Mouse (Mus musculus): ENCODE data around the gene Ddx54. TPM values are rescaled to one million over a fixed set of nuclear protein-coding genes. Genes with fewer than 3 reads are reported as not detected.

Ddx54 gene
- polyA plus RNA-seq, 1 experiment from 2014 or later: 38.4 TPM

GRCm38 (mm10) chr5:120578504-120579081 lies 33.9 kb upstream of the Ddx54 start:
- WGBS: 52% methylated on average over 12 of the region's 12 CpGs
- Histone ChIP-seq H3K9ac (ENCODE audit: low read depth, low read length) (peak overlapping the region; percentile 29; the same call in 1 of the 2 replicates), H3K9me3 (ENCODE audit: control insufficient read depth, low read length) (no peaks in the 10 kb centered on the region), H3K36me3 (ENCODE audit: control insufficient read depth, insufficient read depth, low read length) (0 out of 2 replicates have a peak, but pooled peaks cover 2% of the 10 kb centered on the region), H3K4me3 (ENCODE audit: low read length) (no peak overlapping the region), H3K27ac (ENCODE audit: low read depth, low read length) (peak overlapping the region; percentile 42), H3K27me3 (replicated peaks; ENCODE audit: control insufficient read depth, insufficient read depth, low read length) (no peaks in the 10 kb centered on the region), H3K4me1 (ENCODE audit: control insufficient read depth, insufficient read depth, low read depth, low read length) (peaks cover 18% of the 10 kb centered on the region), H3K4me2 (ENCODE audit: low read length) (no peak overlapping the region)
- ATAC-seq: no peak

GRCm38 (mm10) chr5:120579211-120579897 lies 33.2 kb upstream of the Ddx54 start:
- Histone ChIP-seq H3K9ac (ENCODE audit: low read depth, low read length) (no peak overlapping the region), H3K4me1 (ENCODE audit: control insufficient read depth, insufficient read depth, low read depth, low read length) (peaks cover 18% of the 10 kb centered on the region), H3K9me3 (ENCODE audit: control insufficient read depth, low read length) (no peaks in the 10 kb centered on the region), H3K27ac (ENCODE audit: low read depth, low read length) (peak overlapping the region; percentile 2; the same call in 1 of the 2 replicates), H3K27me3 (replicated peaks; ENCODE audit: control insufficient read depth, insufficient read depth, low read length) (no peaks in the 10 kb centered on the region), H3K4me2 (ENCODE audit: low read length) (no peak overlapping the region), H3K4me3 (ENCODE audit: low read length) (no peak overlapping the region), H3K36me3 (ENCODE audit: control insufficient read depth, insufficient read depth, low read length) (0 out of 2 replicates have a peak, but pooled peaks cover 2% of the 10 kb centered on the region)
- 41% methylated on average over 26 of the region's 26 CpGs for WGBS
- peak; percentile 32; the same call in 1 of the 2 replicates for ATAC-seq

- Histone ChIP-seq H3K4me3 (ENCODE audit: low read length) (no peak overlapping the region), H3K4me2 (ENCODE audit: low read length) (no peak overlapping the region), H3K4me1 (ENCODE audit: control insufficient read depth, insufficient read depth, low read depth, low read length) (peaks cover 18% of the 10 kb centered on the region), H3K27ac (ENCODE audit: low read depth, low read length) (peak overlapping the region; percentile 2; the same call in 1 of the 2 replicates), H3K36me3 (ENCODE audit: control insufficient read depth, insufficient read depth, low read length) (0 out of 2 replicates have a peak, but pooled peaks cover 2% of the 10 kb centered on the region), H3K27me3 (replicated peaks; ENCODE audit: control insufficient read depth, insufficient read depth, low read length) (no peaks in the 10 kb centered on the region), H3K9ac (ENCODE audit: low read depth, low read length) (no peak overlapping the region), H3K9me3 (ENCODE audit: control insufficient read depth, low read length) (no peaks in the 10 kb centered on the region)
- ATAC-seq: peak; percentile 34; the same call in 1 of the 2 replicates
- 68% methylated on average over 26 of the region's 26 CpGs for WGBS
Measured at GRCm38 (mm10) chr5:120579898-120580626, 32.5 kb upstream of the Ddx54 start.

GRCm38 (mm10) chr5:120582002-120582401 lies 30.5 kb upstream of the Ddx54 start:
- H3K9me3 ChIP-seq (ENCODE audit: control insufficient read depth, low read length): no peaks in the 10 kb centered on the region
- H3K36me3 ChIP-seq (ENCODE audit: control insufficient read depth, insufficient read depth, low read length): 0 out of 2 replicates have a peak, but pooled peaks cover 2% of the 10 kb centered on the region
- H3K9ac ChIP-seq (ENCODE audit: low read depth, low read length): no peak overlapping the region
- no peak overlapping the region for H3K27ac ChIP-seq (ENCODE audit: low read depth, low read length)
- no peak for ATAC-seq
- H3K4me3 ChIP-seq (ENCODE audit: low read length): no peak overlapping the region
- peaks cover 23% of the 10 kb centered on the region for H3K4me1 ChIP-seq (ENCODE audit: control insufficient read depth, insufficient read depth, low read depth, low read length)
- H3K4me2 ChIP-seq (ENCODE audit: low read length): no peak overlapping the region
- 81% methylated on average over 9 of the region's 9 CpGs for WGBS
- no peaks in the 10 kb centered on the region for H3K27me3 ChIP-seq (replicated peaks; ENCODE audit: control insufficient read depth, insufficient read depth, low read length)

GRCm38 (mm10) chr5:120583511-120583910 lies 29.0 kb upstream of the Ddx54 start:
- H3K27me3 ChIP-seq (replicated peaks; ENCODE audit: control insufficient read depth, insufficient read depth, low read length): no peaks in the 10 kb centered on the region
- no peak overlapping the region for H3K9ac ChIP-seq (ENCODE audit: low read depth, low read length)
- 90% methylated on average over 4 of the region's 4 CpGs for WGBS
- H3K27ac ChIP-seq (ENCODE audit: low read depth, low read length): no peak overlapping the region
- H3K9me3 ChIP-seq (ENCODE audit: control insufficient read depth, low read length): no peaks in the 10 kb centered on the region
- ATAC-seq: no peak
- H3K4me2 ChIP-seq (ENCODE audit: low read length): no peak overlapping the region
- 0 out of 2 replicates have a peak, but pooled peaks cover 2% of the 10 kb centered on the region for H3K36me3 ChIP-seq (ENCODE audit: control insufficient read depth, insufficient read depth, low read length)
- H3K4me1 ChIP-seq (ENCODE audit: control insufficient read depth, insufficient read depth, low read depth, low read length): peaks cover 28% of the 10 kb centered on the region
- no peak overlapping the region for H3K4me3 ChIP-seq (ENCODE audit: low read length)

GRCm38 (mm10) chr5:120584968-120585367 lies 27.6 kb upstream of the Ddx54 start:
- 39% methylated on average over 15 of the region's 15 CpGs for WGBS
- Histone ChIP-seq H3K4me3 (ENCODE audit: low read length) (no peak overlapping the region), H3K4me2 (ENCODE audit: low read length) (no peak overlapping the region), H3K27me3 (replicated peaks; ENCODE audit: control insufficient read depth, insufficient read depth, low read length) (no peaks in the 10 kb centered on the region), H3K36me3 (ENCODE audit: control insufficient read depth, insufficient read depth, low read length) (0 out of 2 replicates have a peak, but pooled peaks cover 2% of the 10 kb centered on the region), H3K9me3 (ENCODE audit: control insufficient read depth, low read length) (no peaks in the 10 kb centered on the region), H3K4me1 (ENCODE audit: control insufficient read depth, insufficient read depth, low read depth, low read length) (peaks cover 19% of the 10 kb centered on the region), H3K9ac (ENCODE audit: low read depth, low read length) (no peak overlapping the region), H3K27ac (ENCODE audit: low read depth, low read length) (no peak overlapping the region)
- ATAC-seq: no peak

GRCm38 (mm10) chr5:120586741-120587615 lies 25.6 kb upstream of the Ddx54 start:
- peak overlapping the region; percentile 54 for H3K4me3 ChIP-seq (ENCODE audit: low read length)
- H3K36me3 ChIP-seq (ENCODE audit: control insufficient read depth, insufficient read depth, low read length): 0 out of 2 replicates have a peak, but pooled peaks cover under 1% of the 10 kb centered on the region
- H3K4me1 ChIP-seq (ENCODE audit: control insufficient read depth, insufficient read depth, low read depth, low read length): peaks cover 19% of the 10 kb centered on the region
- ATAC-seq: no peak
- peak overlapping the region; percentile 99 for H3K4me2 ChIP-seq (ENCODE audit: low read length)
- H3K27ac ChIP-seq (ENCODE audit: low read depth, low read length): peak overlapping the region; percentile 54
- H3K27me3 ChIP-seq (replicated peaks; ENCODE audit: control insufficient read depth, insufficient read depth, low read length): no peaks in the 10 kb centered on the region
- 15% methylated on average over 17 of the region's 17 CpGs for WGBS
- no peaks in the 10 kb centered on the region for H3K9me3 ChIP-seq (ENCODE audit: control insufficient read depth, low read length)
- H3K9ac ChIP-seq (ENCODE audit: low read depth, low read length): peak overlapping the region; percentile 32; the same call in 1 of the 2 replicates

GRCm38 (mm10) chr5:120587616-120587926 lies 25.0 kb upstream of the Ddx54 start:
- ATAC-seq: no peak
- no peaks in the 10 kb centered on the region for H3K27me3 ChIP-seq (replicated peaks; ENCODE audit: control insufficient read depth, insufficient read depth, low read length)
- 34% methylated on average over 9 of the region's 9 CpGs for WGBS
- peaks cover 19% of the 10 kb centered on the region for H3K4me1 ChIP-seq (ENCODE audit: control insufficient read depth, insufficient read depth, low read depth, low read length)
- peak overlapping the region; percentile 99 for H3K4me2 ChIP-seq (ENCODE audit: low read length)
- H3K4me3 ChIP-seq (ENCODE audit: low read length): peak overlapping the region; percentile 54
- H3K9me3 ChIP-seq (ENCODE audit: control insufficient read depth, low read length): no peaks in the 10 kb centered on the region
- H3K27ac ChIP-seq (ENCODE audit: low read depth, low read length): peak overlapping the region; percentile 54
- no peaks in the 10 kb centered on the region for H3K36me3 ChIP-seq (ENCODE audit: control insufficient read depth, insufficient read depth, low read length)
- peak overlapping the region; percentile 71 for H3K9ac ChIP-seq (ENCODE audit: low read depth, low read length)
